Mouse (Mus musculus) embryonic fibroblast, embryonic 13.5 days (primary cell): ENCODE measurements around the gene Mip. TPM values are rescaled to one million over a fixed set of nuclear protein-coding genes. Genes with fewer than 3 reads are reported as not detected.
"Not testable (repeated sequence)": the region's sequence is repeated elsewhere in the genome, so short reads cannot be mapped to it uniquely, and the experiment has no call there.

Experiments
- H3K27ac ChIP-seq: 2 replicates; pipeline ENCODE4 v1.5.1; 2012; ENCODE audit warnings: low read length, control low read depth, inconsistent platforms; ENCODE audit not compliant: insufficient read depth
- H3K4me1 ChIP-seq: 2 replicates; pipeline ENCODE4 v1.6.1; 2011; ENCODE audit warnings: low read length; ENCODE audit not compliant: control insufficient read depth, insufficient read depth
- H3K4me3 ChIP-seq: 2 replicates; pipeline ENCODE4 v1.5.1; 2011; ENCODE audit warnings: mild to moderate bottlenecking, control low read depth, low read length; ENCODE audit not compliant: insufficient read depth
- CTCF ChIP-seq: IDR thresholded peaks from 2 replicates; pipeline ENCODE4 v1.5.1; 2011; ENCODE audit warnings: mild to moderate bottlenecking, control low read depth, low read length, moderate library complexity, borderline replicate concordance; ENCODE audit not compliant: insufficient read depth
- POLR2A ChIP-seq: IDR thresholded peaks from 2 replicates; pipeline ENCODE4 v1.6.1; 2011; ENCODE audit warnings: low read depth, mild to moderate bottlenecking, control low read depth, low read length, moderate library complexity
- polyA plus RNA-seq: library from polyadenylated mRNA; stranded (reverse); fragments of >200 nt; gene quantifications from 2 replicates; pipeline ENCODE4 v1.2.4, GENCODE M21; 2011; ENCODE audit warnings: low read depth; ENCODE audit not compliant: missing spikeins, insufficient read length

Mip gene
- polyA plus RNA-seq, 1 experiment, result not detected

- no peak overlapping the region for H3K27ac ChIP-seq
- TF ChIP-seq POLR2A (no peak), CTCF (no peak)
- H3K4me1 ChIP-seq, result no peaks in the 10 kb centered on the region
- no peak overlapping the region for H3K4me3 ChIP-seq
These were observed 18.5 kb downstream of the Mip start for GRCm38 (mm10) chr10:128244121-128244520.

GRCm38 (mm10) chr10:128247020-128247732, 21.5 kb downstream of the Mip start:
- H3K4me1 ChIP-seq, result no peaks in the 10 kb centered on the region
- TF ChIP-seq POLR2A, result no peak
- no peak for TF ChIP-seq CTCF
- H3K4me3 ChIP-seq, result no peak overlapping the region
- H3K27ac ChIP-seq, result no peak overlapping the region

GRCm38 (mm10) chr10:128250565-128250964, 24.9 kb downstream of the Mip start:
- Histone ChIP-seq H3K4me1 (peaks cover 4% of the 10 kb centered on the region; the same call in 1 of the 2 replicates), H3K27ac (no peak overlapping the region), H3K4me3 (no peak overlapping the region)
- TF ChIP-seq POLR2A (no peak), CTCF (no peak)

GRCm38 (mm10) chr10:128253677-128254255, 28.1 kb downstream of the Mip start, which contains the start of gene Apon:
Gene Apon, plus strand, starts transcription at chr10:128254096.
- TF ChIP-seq CTCF (no peak), POLR2A (no peak)
- Histone ChIP-seq H3K27ac (no peak within 1 kb of the TSS), H3K4me1 (peaks cover 4% of the 10 kb centered on the region; the same call in 1 of the 2 replicates), H3K4me3 (no peak within 1 kb of the TSS)

- H3K4me3 ChIP-seq, result no peak overlapping the region
- H3K27ac ChIP-seq, result no peak overlapping the region
- peaks cover 4% of the 10 kb centered on the region; the same call in 1 of the 2 replicates for H3K4me1 ChIP-seq
- TF ChIP-seq CTCF (no peak), POLR2A (no peak)
These were observed 30.3 kb downstream of the Mip start for GRCm38 (mm10) chr10:128255925-128256324.

GRCm38 (mm10) chr10:128256328-128256727, 30.7 kb downstream of the Mip start:
- Histone ChIP-seq H3K27ac (no peak overlapping the region), H3K4me1 (peaks cover 4% of the 10 kb centered on the region; the same call in 1 of the 2 replicates), H3K4me3 (no peak overlapping the region)
- no peak for TF ChIP-seq CTCF
- no peak for TF ChIP-seq POLR2A

- no peak overlapping the region for H3K4me3 ChIP-seq
- peaks cover under 1% of the 10 kb centered on the region; the same call in 1 of the 2 replicates for H3K4me1 ChIP-seq
- TF ChIP-seq CTCF (no peak), POLR2A (no peak)
- no peak overlapping the region for H3K27ac ChIP-seq
These were observed 33.3 kb downstream of the Mip start for GRCm38 (mm10) chr10:128258953-128259352.

GRCm38 (mm10) chr10:128259946-128260345, 34.3 kb downstream of the Mip start:
- no peak overlapping the region for H3K4me3 ChIP-seq
- no peaks in the 10 kb centered on the region for H3K4me1 ChIP-seq
- H3K27ac ChIP-seq, result no peak overlapping the region
- TF ChIP-seq POLR2A (no peak), CTCF (no peak)

GRCm38 (mm10) chr10:128260376-128260775, 34.7 kb downstream of the Mip start:
- H3K27ac ChIP-seq, H3K4me1 ChIP-seq, H3K4me3 ChIP-seq: not testable (repeated sequence)

GRCm38 (mm10) chr10:128262300-128262699, 36.7 kb downstream of the Mip start:
- no peaks in the 10 kb centered on the region for H3K4me1 ChIP-seq
- H3K27ac ChIP-seq, result no peak overlapping the region
- H3K4me3 ChIP-seq, result no peak overlapping the region
- TF ChIP-seq CTCF (no peak), POLR2A (no peak)
